Mouse (Mus musculus): ENCODE results near the gene Fem1b. TPM values are rescaled to one million over a fixed set of nuclear protein-coding genes. Genes with fewer than 3 reads are reported as not detected.
A peak's percentile ranks its signal among the peaks of the same experiment; 100 is the strongest.

The Fem1b gene
- polyA plus RNA-seq, 1 experiment from 2014 or later, result 23.9 TPM

DNA sequence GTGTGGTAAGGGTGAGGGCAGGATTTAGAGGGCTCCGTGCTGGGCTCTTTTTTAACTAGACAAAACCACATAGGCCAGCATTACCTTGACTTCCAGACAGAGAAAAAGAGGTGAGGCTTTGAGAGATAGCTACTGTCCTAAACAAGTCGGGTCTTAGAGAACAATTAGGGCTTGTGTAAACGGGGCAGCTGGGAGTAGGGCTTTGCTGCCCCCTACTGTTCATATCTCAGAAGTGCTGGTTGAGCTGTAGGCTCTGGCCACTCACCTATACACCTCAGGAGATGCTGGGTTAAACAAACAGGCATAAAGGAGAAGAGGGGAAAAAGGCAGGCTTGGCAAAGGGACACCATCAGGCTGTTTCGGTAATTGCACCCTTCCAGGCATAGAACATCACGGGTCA is 34.3 kb downstream of the Fem1b start:
- peak; percentile 68; the same call in 1 of the 2 replicates for ATAC-seq (ENCODE audit: insufficient number of reproducible peaks, low FRiP score)

GRCm38 (mm10) chr9:62775464-62775863 is 36.3 kb downstream of the Fem1b start:
- Histone ChIP-seq H3K9me3 (replicated peaks) (no peaks in the 10 kb centered on the region), H3K4me1 (replicated peaks) (peaks cover 10% of the 10 kb centered on the region), H3K9ac (no peak overlapping the region), H3K4me2 (no peak overlapping the region), H3K36me3 (no peaks in the 10 kb centered on the region), H3K27me3 (replicated peaks) (no peaks in the 10 kb centered on the region), H3K4me3 (no peak overlapping the region), H3K27ac (ENCODE audit: poor library complexity, severe bottlenecking) (no peak overlapping the region)
- no peak for ATAC-seq (ENCODE audit: insufficient number of reproducible peaks, low FRiP score)
- 42% methylated on average over 4 of the region's 4 CpGs for WGBS

More for the DNA sequence above, 34.3 kb downstream of the Fem1b start:
- Histone ChIP-seq H3K27me3 (replicated peaks) (no peaks in the 10 kb centered on the region), H3K9me3 (replicated peaks) (no peaks in the 10 kb centered on the region), H3K4me1 (replicated peaks) (peaks cover 8% of the 10 kb centered on the region), H3K27ac (ENCODE audit: poor library complexity, severe bottlenecking) (no peak overlapping the region), H3K9ac (no peak overlapping the region), H3K4me2 (no peak overlapping the region), H3K4me3 (no peak overlapping the region), H3K36me3 (no peaks in the 10 kb centered on the region)
- WGBS, result 4% methylated on average over 5 of the region's 5 CpGs

- Histone ChIP-seq H3K4me2 (no peak overlapping the region), H3K4me3 (no peak overlapping the region), H3K9ac (no peak overlapping the region), H3K9me3 (replicated peaks) (no peaks in the 10 kb centered on the region), H3K27ac (ENCODE audit: poor library complexity, severe bottlenecking) (no peak overlapping the region), H3K27me3 (replicated peaks) (no peaks in the 10 kb centered on the region), H3K4me1 (replicated peaks) (peaks cover 10% of the 10 kb centered on the region), H3K36me3 (no peaks in the 10 kb centered on the region)
- ATAC-seq (ENCODE audit: insufficient number of reproducible peaks, low FRiP score), result no peak
- 74% methylated on average over 8 of the region's 8 CpGs for WGBS
Measured at GRCm38 (mm10) chr9:62772746-62773145, 39.0 kb downstream of the Fem1b start.

DNA sequence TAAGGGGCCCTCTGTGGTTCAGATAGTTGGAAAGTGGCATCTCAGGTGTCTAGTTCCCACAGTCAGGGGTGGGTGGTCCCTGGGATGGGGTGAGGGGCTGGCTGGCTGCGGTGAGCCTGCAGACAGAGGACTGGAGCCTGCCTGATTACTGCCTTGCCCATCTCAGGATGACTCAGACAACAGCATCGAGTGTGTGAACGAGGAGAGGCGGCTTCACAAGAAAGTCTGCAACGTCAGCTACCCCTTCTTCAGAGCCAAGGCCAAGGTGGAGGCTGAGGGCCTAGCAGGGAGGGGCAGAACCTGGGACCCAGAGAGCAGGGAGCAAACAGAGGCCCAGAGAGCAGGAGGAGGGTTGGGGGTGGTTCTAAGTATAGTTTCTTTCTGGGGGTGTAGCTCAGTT is 43.4 kb downstream of the Fem1b start:
- Histone ChIP-seq H3K27ac (ENCODE audit: poor library complexity, severe bottlenecking) (no peak overlapping the region), H3K36me3 (no peaks in the 10 kb centered on the region), H3K9me3 (replicated peaks) (no peaks in the 10 kb centered on the region), H3K4me3 (no peak overlapping the region), H3K27me3 (replicated peaks) (no peaks in the 10 kb centered on the region), H3K4me2 (no peak overlapping the region), H3K4me1 (replicated peaks) (peaks cover 20% of the 10 kb centered on the region), H3K9ac (no peak overlapping the region)
- ATAC-seq (ENCODE audit: insufficient number of reproducible peaks, low FRiP score), result no peak
- WGBS, result 55% methylated on average over 5 of the region's 5 CpGs

- Histone ChIP-seq H3K27ac (ENCODE audit: poor library complexity, severe bottlenecking) (no peak overlapping the region), H3K4me3 (no peak overlapping the region), H3K36me3 (no peaks in the 10 kb centered on the region), H3K9ac (no peak overlapping the region), H3K27me3 (replicated peaks) (0 out of 2 replicates have a peak, but pooled peaks cover 4% of the 10 kb centered on the region), H3K4me1 (replicated peaks) (peaks cover 18% of the 10 kb centered on the region), H3K9me3 (replicated peaks) (no peaks in the 10 kb centered on the region), H3K4me2 (no peak overlapping the region)
- ATAC-seq (ENCODE audit: insufficient number of reproducible peaks, low FRiP score), result no peak; the same call in 1 of the 2 replicates
- 51% methylated on average over 17 of the region's 17 CpGs for WGBS
Measured at GRCm38 (mm10) chr9:62767464-62767863, 44.3 kb downstream of the Fem1b start.

GRCm38 (mm10) chr9:62765346-62765745 is 46.4 kb downstream of the Fem1b start:
- no peak overlapping the region for H3K4me3 ChIP-seq
- peaks cover 14% of the 10 kb centered on the region; the same call in 1 of the 2 replicates for H3K27me3 ChIP-seq (replicated peaks)
- no peak overlapping the region for H3K4me2 ChIP-seq
- H3K9ac ChIP-seq, result no peak overlapping the region
- no peaks in the 10 kb centered on the region for H3K36me3 ChIP-seq
- no peak overlapping the region for H3K27ac ChIP-seq (ENCODE audit: poor library complexity, severe bottlenecking)
- no peaks in the 10 kb centered on the region for H3K9me3 ChIP-seq (replicated peaks)
- WGBS, result 56% methylated on average over 4 of the region's 4 CpGs
- no peak for ATAC-seq (ENCODE audit: insufficient number of reproducible peaks, low FRiP score)
- H3K4me1 ChIP-seq (replicated peaks), result peaks cover 16% of the 10 kb centered on the region

DNA sequence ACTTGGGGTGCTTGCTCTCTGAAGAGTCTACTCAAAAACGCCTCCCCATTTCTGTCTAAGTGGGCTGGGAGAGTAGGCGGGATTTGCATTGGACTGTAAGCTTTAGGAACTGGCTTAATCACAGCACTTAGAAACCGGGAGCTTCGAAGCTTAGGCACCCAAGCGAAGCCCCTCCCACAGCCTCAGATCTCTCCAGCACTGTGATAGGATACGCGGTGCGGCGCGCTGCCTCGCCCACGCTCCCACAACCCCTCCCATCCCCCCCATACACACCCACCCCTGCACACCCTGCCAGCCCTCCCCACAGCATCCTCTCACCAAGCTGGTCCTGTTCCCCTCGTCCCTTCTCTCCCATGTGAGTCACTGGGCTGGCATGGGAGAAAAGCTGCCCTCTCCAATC is 48.3 kb downstream of the Fem1b start:
- no peak overlapping the region for H3K27ac ChIP-seq (ENCODE audit: poor library complexity, severe bottlenecking)
- H3K4me3 ChIP-seq, result no peak overlapping the region
- H3K4me1 ChIP-seq (replicated peaks), result peaks cover 16% of the 10 kb centered on the region
- H3K36me3 ChIP-seq, result no peaks in the 10 kb centered on the region
- H3K9me3 ChIP-seq (replicated peaks), result no peaks in the 10 kb centered on the region
- peak overlapping the region; percentile 54 for H3K4me2 ChIP-seq
- H3K9ac ChIP-seq, result no peak overlapping the region
- ATAC-seq (ENCODE audit: insufficient number of reproducible peaks, low FRiP score), result no peak
- H3K27me3 ChIP-seq (replicated peaks), result peaks cover 14% of the 10 kb centered on the region; the same call in 1 of the 2 replicates
- 8% methylated on average over 13 of the region's 13 CpGs for WGBS

DNA sequence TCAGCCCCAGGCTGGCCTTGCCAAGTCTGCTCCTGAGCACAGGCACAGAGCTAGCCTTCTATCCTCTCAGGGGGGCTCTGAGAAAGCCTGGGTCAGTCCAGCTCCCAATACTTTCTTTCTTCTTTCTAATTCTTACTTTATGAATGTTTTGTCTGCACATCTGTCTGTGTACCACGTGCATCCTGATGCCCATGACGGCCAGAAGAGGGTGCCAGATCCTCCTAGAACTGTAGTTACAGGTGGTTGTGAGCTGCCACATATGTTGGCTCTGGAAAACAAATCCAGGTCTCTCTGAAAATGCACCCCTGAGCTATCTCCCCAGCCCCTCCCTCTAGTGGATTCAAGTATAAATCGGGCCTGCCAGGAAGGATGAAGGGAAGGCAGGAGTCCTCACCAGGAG is 52.1 kb downstream of the Fem1b start:
- no peak for ATAC-seq (ENCODE audit: insufficient number of reproducible peaks, low FRiP score)
- Histone ChIP-seq H3K36me3 (no peaks in the 10 kb centered on the region), H3K27ac (ENCODE audit: poor library complexity, severe bottlenecking) (no peak overlapping the region), H3K4me3 (no peak overlapping the region), H3K27me3 (replicated peaks) (peaks cover 14% of the 10 kb centered on the region; the same call in 1 of the 2 replicates), H3K9ac (no peak overlapping the region), H3K9me3 (replicated peaks) (no peaks in the 10 kb centered on the region), H3K4me2 (no peak overlapping the region), H3K4me1 (replicated peaks) (peaks cover 6% of the 10 kb centered on the region; the same call in 1 of the 2 replicates)
- 55% methylated on average over 3 of the region's 3 CpGs for WGBS

DNA sequence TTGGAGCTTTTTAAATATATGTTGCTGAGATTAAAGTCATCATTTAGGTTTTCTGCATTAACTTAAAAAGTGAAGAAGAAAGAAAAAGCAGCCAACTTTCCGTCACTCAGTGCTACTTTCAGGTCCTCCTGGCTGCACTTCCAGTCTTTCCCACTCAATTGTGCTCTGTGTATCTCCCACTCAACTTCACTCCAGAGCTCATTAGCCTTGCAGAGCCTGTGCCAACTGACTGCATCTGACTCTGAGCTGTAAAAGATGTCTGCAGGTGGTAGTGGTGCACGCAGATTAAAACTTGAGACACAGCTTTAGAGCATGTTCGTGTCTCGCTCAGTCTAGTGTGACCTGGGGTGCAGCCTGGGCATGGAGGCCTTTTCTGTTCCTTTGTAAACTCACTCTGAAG is 53.4 kb downstream of the Fem1b start:
- no peaks in the 10 kb centered on the region for H3K9me3 ChIP-seq (replicated peaks)
- ATAC-seq (ENCODE audit: insufficient number of reproducible peaks, low FRiP score), result no peak

DNA sequence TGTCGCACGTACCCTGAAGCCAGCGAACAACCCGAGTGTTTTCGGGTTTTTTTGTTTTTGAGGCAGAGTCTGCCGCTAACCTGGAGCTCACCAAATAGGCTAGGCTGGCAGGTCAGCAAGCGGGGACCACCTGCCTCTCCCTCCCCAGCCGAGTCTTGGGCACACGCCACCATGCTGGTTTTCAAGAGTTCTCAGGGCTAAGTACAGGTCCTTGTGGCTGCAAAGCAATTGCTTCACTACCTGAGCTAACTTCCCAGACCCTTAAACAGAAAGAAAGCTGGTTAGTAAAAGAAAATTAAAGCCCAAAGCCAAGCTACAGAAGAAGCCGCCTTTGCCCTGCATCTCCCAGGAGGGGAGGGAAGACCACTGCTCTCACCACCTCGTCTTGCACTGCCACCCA is 61.4 kb downstream of the Fem1b start:
- H3K9ac ChIP-seq, result no peak overlapping the region
- no peak overlapping the region for H3K27ac ChIP-seq (ENCODE audit: poor library complexity, severe bottlenecking)
- no peak overlapping the region for H3K4me3 ChIP-seq
- no peak for ATAC-seq (ENCODE audit: insufficient number of reproducible peaks, low FRiP score)
- no peaks in the 10 kb centered on the region for H3K27me3 ChIP-seq (replicated peaks)
- H3K4me1 ChIP-seq (replicated peaks), result peaks cover 23% of the 10 kb centered on the region
- 84% methylated on average over 11 of the region's 11 CpGs for WGBS
- H3K9me3 ChIP-seq (replicated peaks), result 0 out of 2 replicates have a peak, but pooled peaks cover 3% of the 10 kb centered on the region
- no peaks in the 10 kb centered on the region for H3K36me3 ChIP-seq
- H3K4me2 ChIP-seq, result no peak overlapping the region

More for the DNA sequence above, 53.4 kb downstream of the Fem1b start:
- WGBS, result 84% methylated on average over 4 of the region's 4 CpGs
- Histone ChIP-seq H3K27ac (ENCODE audit: poor library complexity, severe bottlenecking) (no peak overlapping the region), H3K4me3 (no peak overlapping the region), H3K4me1 (replicated peaks) (0 out of 2 replicates have a peak, but pooled peaks cover 2% of the 10 kb centered on the region), H3K36me3 (no peaks in the 10 kb centered on the region), H3K9ac (no peak overlapping the region), H3K27me3 (replicated peaks) (peaks cover 14% of the 10 kb centered on the region; the same call in 1 of the 2 replicates), H3K4me2 (no peak overlapping the region)

GRCm38 (mm10) chr9:62749666-62750065 is 62.1 kb downstream of the Fem1b start:
- H3K27ac ChIP-seq (ENCODE audit: poor library complexity, severe bottlenecking), result no peak overlapping the region
- H3K27me3 ChIP-seq (replicated peaks), result no peaks in the 10 kb centered on the region

DNA sequence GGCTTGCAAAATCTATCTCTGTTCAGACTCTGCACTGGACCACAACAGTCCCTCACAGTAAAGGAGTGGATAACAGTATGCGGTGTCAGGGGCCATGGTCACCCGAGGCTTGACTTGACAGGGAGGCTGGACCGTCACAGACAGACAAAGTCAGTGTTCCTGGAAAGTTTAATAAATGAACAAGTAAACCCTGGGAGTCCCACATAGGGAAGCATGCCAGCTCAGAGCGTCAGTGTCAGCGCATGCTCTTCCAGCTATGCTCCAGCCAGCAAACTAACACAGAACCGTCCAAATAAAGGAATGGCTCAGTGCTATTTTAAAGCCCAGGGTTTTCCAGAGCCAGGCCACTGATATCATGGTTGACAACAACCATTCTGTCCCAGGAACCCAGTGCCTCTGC is 65.1 kb downstream of the Fem1b start:
- Histone ChIP-seq H3K27me3 (replicated peaks) (no peaks in the 10 kb centered on the region), H3K4me2 (no peak overlapping the region), H3K4me3 (no peak overlapping the region), H3K9ac (no peak overlapping the region), H3K27ac (ENCODE audit: poor library complexity, severe bottlenecking) (peak overlapping the region; percentile 19; the same call in 1 of the 2 replicates), H3K9me3 (replicated peaks) (0 out of 2 replicates have a peak, but pooled peaks cover 2% of the 10 kb centered on the region), H3K36me3 (no peaks in the 10 kb centered on the region), H3K4me1 (replicated peaks) (peaks cover 23% of the 10 kb centered on the region)
- ATAC-seq (ENCODE audit: insufficient number of reproducible peaks, low FRiP score), result no peak
- 62% methylated on average over 6 of the region's 6 CpGs for WGBS

More at GRCm38 (mm10) chr9:62749666-62750065, 62.1 kb downstream of the Fem1b start:
- Histone ChIP-seq H3K4me1 (replicated peaks) (peaks cover 23% of the 10 kb centered on the region), H3K36me3 (no peaks in the 10 kb centered on the region), H3K4me3 (no peak overlapping the region), H3K4me2 (no peak overlapping the region; the same call in 1 of the 2 replicates), H3K9ac (no peak overlapping the region), H3K9me3 (replicated peaks) (0 out of 2 replicates have a peak, but pooled peaks cover 3% of the 10 kb centered on the region)
- no peak for ATAC-seq (ENCODE audit: insufficient number of reproducible peaks, low FRiP score)
- 37% methylated on average over 6 of the region's 6 CpGs for WGBS

Data from heart, embryonic 12.5 days (tissue).